Mouse (Mus musculus) left cerebral cortex, postnatal 25 days (tissue): ENCODE measurements at regions not wholly inside any gene's neighbourhood (a gene's known extent, or its start where the extent isn't known, plus 50 kb on each side); places are given as distances from the start of the nearest gene placed in this dataset.
A peak's percentile ranks its signal among the peaks of the same experiment; 100 is the strongest.

Experiments
- DNase-seq, 2 experiments: peaks; one replicate each; pipeline ENCODE4 v3.0.0; 2022; ENCODE audit warnings: low spot score in 2 of 2, mixed read lengths in 1 of 2
- intact Hi-C: fragments of 180-260 bp; cut with DNase I; formaldehyde crosslinking; loops from one replicate; pipeline ENCODE4 v1.15.1; 2025

GRCm38 (mm10) chrX:49387439-49387838 is 76.3 kb upstream of the Arhgap36 start:
- intact Hi-C loops: no loop called here
- DNase-seq: no peak

GRCm38 (mm10) chrX:49377067-49377466 is 86.7 kb upstream of the Arhgap36 start:
- intact Hi-C loops: loop anchor here (2.0 kb wide), 1 partner anchor 1128 kb away; no protein-coding TSS in a partner anchor
- peak in 1 of 2 experiments; percentile 8 for DNase-seq

- intact Hi-C loops: no loop called here
- no peak for DNase-seq
Observed at GRCm38 (mm10) chrX:49370384-49370783, 82.3 kb upstream of the Enox2 start.

- intact Hi-C loops: no loop called here
- peak in 1 of 2 experiments; percentile 9 for DNase-seq
Observed at GRCm38 (mm10) chrX:49369404-49369803, 81.3 kb upstream of the Enox2 start.

- intact Hi-C loops: loop anchor here (5.0 kb wide), 1 partner anchor 1156 kb away; no protein-coding TSS in a partner anchor
- DNase-seq: peak in 1 of 2 experiments; percentile 1
Observed at GRCm38 (mm10) chrX:49346451-49346850, 58.4 kb upstream of the Enox2 start.
